Mouse (Mus musculus) neutrophil, adult 83 days (primary cell): Measurements from ENCODE around the gene Wdr76. TPM values are rescaled to one million over a fixed set of nuclear protein-coding genes. Genes with fewer than 3 reads are reported as not detected.

Experiments
- total RNA-seq, 2 experiments: library from RNA; stranded (reverse); gene quantifications; one replicate each; pipeline ENCODE4 v1.2.4; 2023

Wdr76 gene
- 10 to 100 TPM; 19.4 to 20.1 TPM for total RNA-seq

GRCm38 (mm10) chr2:121505942-121506882 is at the start of gene Wdr76, which contains the start of gene Mfap1a:
TSS of gene Wdr76 (plus strand) at chr2:121506723.
TSS of gene Mfap1a (minus strand) at chr2:121506665.

DNA sequence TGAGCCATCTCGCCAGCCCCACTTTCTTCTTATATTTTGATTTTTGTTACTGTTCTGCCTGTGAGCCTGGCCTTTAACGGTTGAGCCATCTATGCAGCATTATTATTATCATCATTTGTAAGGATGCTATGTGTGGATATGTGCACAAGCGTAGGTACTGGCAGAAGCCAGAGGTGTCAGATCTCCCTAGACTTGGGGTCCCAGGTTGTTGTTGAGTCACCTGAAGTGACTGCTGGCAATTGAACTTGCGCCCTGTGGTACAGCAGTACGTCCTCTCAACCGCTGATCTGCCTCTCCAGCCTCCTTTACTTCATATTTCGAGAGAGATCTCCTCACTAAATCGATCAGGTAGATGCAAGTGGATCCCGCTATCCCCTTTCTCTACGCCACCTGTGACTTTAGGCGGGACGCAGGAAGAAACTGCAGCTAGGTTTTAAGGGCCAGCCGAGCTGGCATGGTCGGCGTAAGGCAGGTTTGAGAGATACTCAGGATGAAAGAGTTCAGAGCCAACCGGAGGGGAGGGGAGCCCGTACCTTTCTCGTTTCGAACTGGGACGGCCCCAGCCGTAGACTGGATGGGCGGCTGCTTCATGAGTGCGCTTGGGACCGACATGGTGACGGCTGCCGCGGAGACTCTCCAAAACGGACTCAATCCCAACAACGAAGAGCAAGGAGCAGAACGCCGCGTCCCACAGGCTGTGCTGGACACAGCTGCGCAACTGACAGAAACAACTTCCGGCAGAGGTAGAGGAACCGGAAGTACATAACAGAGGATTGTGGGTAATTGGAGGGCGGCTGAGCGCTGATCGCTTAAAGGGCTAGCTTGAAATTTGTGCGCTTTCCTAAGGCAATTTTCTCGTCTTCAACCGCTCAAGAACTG is 33.0 kb upstream of the Wdr76 start, which contains the start of gene Mfap1b:
TSS of gene Mfap1b (minus strand) at position 767 of the 879 bp plus-strand sequence.

Other genes starting within 250 kb of the Wdr76 start
- 10 to 100 TPM; 23.8 to 31.2 TPM for gene Trp53bp1, start 235.3 kb upstream of the Wdr76 start, total RNA-seq
- under 1 TPM; 0.24 to 0.96 TPM for gene Map1a, start 217.1 kb upstream of the Wdr76 start, total RNA-seq
- 10 to 100 TPM; 11.9 to 14.3 TPM for gene Ppip5k1, start 151.3 kb upstream of the Wdr76 start, total RNA-seq
- gene Ckmt1, start 149.0 kb upstream of the Wdr76 start, total RNA-seq, result not detected
- under 1 TPM in 1 of 2 experiments, not detected in 1; 0.07 TPM for gene Strc, start 119.6 kb upstream of the Wdr76 start, total RNA-seq
- 100 to 1,000 TPM; 153 to 168 TPM for gene Pdia3, start 92.9 kb upstream of the Wdr76 start, total RNA-seq
- gene Catsper2, start 92.9 kb upstream of the Wdr76 start, total RNA-seq, result 1 to 10 TPM in 1 of 2 experiments, under 1 TPM in 1; 0.35 to 1.1 TPM
- 1 to 10 TPM in 1 of 2 experiments, not detected in 1; 1.2 TPM for gene Ell3, start 62.4 kb upstream of the Wdr76 start, total RNA-seq
- 100 to 1,000 TPM; 352 to 382 TPM for gene Serf2, start 57.5 kb upstream of the Wdr76 start, total RNA-seq
- 10 to 100 TPM; 26.0 to 28.8 TPM for gene Hypk, start 53.4 kb upstream of the Wdr76 start, total RNA-seq
- under 1 TPM; 0.33 to 0.35 TPM for gene Serinc4, start 49.9 kb upstream of the Wdr76 start, total RNA-seq
- gene Mfap1b, start 32.7 kb upstream of the Wdr76 start, total RNA-seq, result 10 to 100 TPM; 30.3 to 31.6 TPM
- 10 to 100 TPM; 34.9 TPM for gene Mfap1a, start 58 bp upstream of the Wdr76 start, total RNA-seq